Mouse (Mus musculus) T-cell, adult 2 months (primary cell): ENCODE measurements around the gene Iqschfp.

Experiments used
- DNase-seq: peaks from one replicate; pipeline ENCODE4 v3.0.0; 2022; ENCODE audit warnings: low spot score

The Iqschfp gene

GRCm38 (mm10) chr3:68493586-68494295 is 601.7 kb downstream of the Iqschfp start:
- no peak for DNase-seq

GRCm38 (mm10) chr3:68494296-68495095 is 602.5 kb downstream of the Iqschfp start:
- DNase-seq = no peak

GRCm38 (mm10) chr3:68495096-68495735 is 603.2 kb downstream of the Iqschfp start:
- no peak for DNase-seq

GRCm38 (mm10) chr3:68495736-68496242 is 603.8 kb downstream of the Iqschfp start:
- no peak for DNase-seq

- DNase-seq = no peak
Observed at GRCm38 (mm10) chr3:68496513-68496912, 604.5 kb downstream of the Iqschfp start.

GRCm38 (mm10) chr3:68499532-68500152 is 607.6 kb downstream of the Iqschfp start:
- DNase-seq = no peak

- DNase-seq = no peak
Observed at GRCm38 (mm10) chr3:68504838-68505237, 612.8 kb downstream of the Iqschfp start.

GRCm38 (mm10) chr3:68506769-68507318 is 614.8 kb downstream of the Iqschfp start:
- DNase-seq = no peak

GRCm38 (mm10) chr3:68508629-68509028 is 616.6 kb downstream of the Iqschfp start:
- no peak for DNase-seq

- no peak for DNase-seq
Observed at GRCm38 (mm10) chr3:68510872-68511271, 618.8 kb downstream of the Iqschfp start.

GRCm38 (mm10) chr3:68511744-68512143 is 619.7 kb downstream of the Iqschfp start:
- no peak for DNase-seq

- DNase-seq = no peak
Observed at GRCm38 (mm10) chr3:68512327-68512726, 620.3 kb downstream of the Iqschfp start.

GRCm38 (mm10) chr3:68513340-68514119 is 621.5 kb downstream of the Iqschfp start:
- no peak for DNase-seq

- DNase-seq = no peak
Observed at GRCm38 (mm10) chr3:68514120-68514497, 622.1 kb downstream of the Iqschfp start.

- no peak for DNase-seq
Observed at GRCm38 (mm10) chr3:68514717-68515116, 622.7 kb downstream of the Iqschfp start.

GRCm38 (mm10) chr3:68516393-68517081 is 624.5 kb downstream of the Iqschfp start:
- DNase-seq = no peak

GRCm38 (mm10) chr3:68517236-68517635 is 625.2 kb downstream of the Iqschfp start:
- DNase-seq = no peak

- no peak for DNase-seq
Observed at GRCm38 (mm10) chr3:68518041-68518440, 626.0 kb downstream of the Iqschfp start.

- no peak for DNase-seq
Observed at GRCm38 (mm10) chr3:68518586-68518985, 626.6 kb downstream of the Iqschfp start.

- no peak for DNase-seq
Observed at GRCm38 (mm10) chr3:68525361-68525878, 633.4 kb downstream of the Iqschfp start.
